Mouse (Mus musculus) thymus, postnatal 14 days (tissue): ENCODE data around the gene Pbld2.
A peak's percentile ranks its signal among the peaks of the same experiment; 100 is the strongest.

ENCODE experiments used
- DNase-seq: peaks from one replicate; pipeline ENCODE4 v3.0.0; 2021

The Pbld2 gene

DNA sequence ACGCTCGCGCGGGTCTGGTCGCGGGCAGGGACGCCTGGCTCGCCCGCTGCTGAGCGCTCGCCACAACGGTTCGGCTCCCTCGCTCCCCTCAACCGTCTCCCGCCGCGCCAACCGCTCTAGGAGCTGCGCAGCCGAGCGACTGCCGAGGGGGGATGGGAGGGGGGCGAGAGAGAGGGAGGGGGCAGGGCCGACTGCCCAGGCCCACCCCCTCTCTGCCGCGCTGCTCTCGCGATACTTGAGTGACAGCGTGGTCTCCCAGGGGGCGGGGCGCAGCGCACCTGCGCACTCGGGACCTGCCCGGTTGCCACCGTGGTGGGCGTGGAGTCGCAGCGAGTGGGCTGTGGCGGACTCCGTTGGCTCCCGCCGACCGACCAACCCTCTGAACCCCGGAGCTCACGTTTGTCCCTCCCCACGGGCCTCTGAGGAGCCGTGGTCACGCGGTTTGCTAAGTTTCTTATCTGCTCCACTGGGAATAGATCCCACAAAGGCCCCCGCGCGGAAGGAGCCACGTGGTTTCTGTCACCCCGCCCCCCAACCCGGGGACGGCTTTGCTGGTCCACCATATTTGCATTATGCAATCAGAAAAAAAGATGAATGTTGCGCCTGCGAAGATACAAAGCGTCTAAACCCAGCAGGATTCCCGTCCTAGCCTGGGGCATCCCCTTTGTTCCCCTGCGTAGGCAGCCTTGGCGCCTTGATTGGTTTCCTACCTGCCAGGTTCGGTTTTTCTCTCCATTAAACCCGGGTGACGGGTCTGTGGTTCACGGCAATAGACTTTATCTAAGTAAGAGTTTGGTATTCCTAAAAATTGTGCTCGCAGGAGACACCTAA is at the start of gene Pbld2, which contains the start of gene Hnrnph3:
Gene Pbld2, plus strand, starts transcription at position 567 of the 831 bp plus-strand sequence.
Gene Hnrnph3, minus strand, starts transcription at position 469 of the 831 bp plus-strand sequence.
- peak; percentile 99 for DNase-seq

DNA sequence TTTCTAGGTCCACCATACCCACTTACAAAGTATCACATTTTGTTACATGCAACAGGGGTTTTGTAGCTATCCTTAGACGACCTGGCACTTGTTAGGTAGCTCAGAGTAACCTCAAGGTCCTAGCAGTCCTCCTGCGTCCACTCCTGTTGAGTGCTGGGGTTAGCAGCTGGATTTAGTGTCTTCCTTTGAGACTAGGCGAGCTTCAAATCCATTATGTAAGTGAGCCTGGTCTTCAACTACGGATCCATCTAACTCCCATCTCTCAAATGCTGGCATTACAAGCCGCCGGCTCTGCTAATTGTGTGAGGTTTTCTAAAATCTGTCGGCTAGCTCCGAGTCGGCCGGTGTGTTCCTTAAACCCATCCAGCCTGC is 44.5 kb upstream of the Pbld2 start:
- DNase-seq: no peak

DNA sequence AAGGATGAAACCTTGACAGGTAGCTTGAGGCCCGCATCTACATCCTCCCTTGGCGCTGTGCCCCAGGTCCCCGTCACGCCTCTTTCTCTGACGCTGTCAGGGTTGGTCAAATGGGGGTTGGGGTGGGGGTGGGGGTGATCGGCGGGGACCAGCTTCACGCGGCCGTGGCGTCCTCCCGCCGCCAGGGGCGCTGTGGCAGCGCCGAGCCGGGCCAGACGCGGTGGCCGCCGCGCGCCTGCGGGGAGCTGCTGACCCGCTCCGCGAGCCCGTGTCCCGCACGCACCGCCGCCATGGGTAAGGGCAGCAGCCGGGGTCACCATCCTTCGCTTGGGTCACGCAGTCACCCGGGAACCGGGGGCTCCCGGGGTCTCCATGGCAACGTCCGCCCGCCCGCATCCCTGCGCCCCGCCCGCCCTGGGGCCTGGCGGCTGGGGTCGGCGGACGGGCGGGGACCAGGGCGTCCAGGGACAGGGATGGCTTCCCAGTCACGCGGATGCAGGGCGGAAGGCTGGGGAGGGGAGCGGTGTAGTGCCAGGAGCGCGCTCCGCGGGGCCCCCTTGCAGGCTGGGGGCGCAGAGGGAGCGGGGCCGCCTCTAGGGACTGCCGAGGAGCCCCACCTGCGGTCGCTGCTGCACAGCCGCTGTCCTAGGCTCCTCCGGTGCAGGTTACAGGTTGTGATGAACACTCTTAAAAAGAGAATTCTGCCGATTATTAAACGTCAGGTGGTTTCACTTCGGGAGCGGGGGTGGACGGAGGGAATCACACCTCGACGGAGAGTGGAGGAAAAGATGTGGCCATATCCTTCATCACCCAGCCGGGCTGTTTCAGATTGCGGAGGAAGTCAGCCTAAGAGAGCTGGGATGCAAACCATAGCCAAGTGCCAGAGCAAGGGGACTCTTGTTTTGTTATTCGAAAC is 43.8 kb upstream of the Pbld2 start, which contains the start of gene Rufy2:
Gene Rufy2, plus strand, starts transcription at position 185 of the 916 bp plus-strand sequence.
- peak; percentile 88 for DNase-seq

DNA sequence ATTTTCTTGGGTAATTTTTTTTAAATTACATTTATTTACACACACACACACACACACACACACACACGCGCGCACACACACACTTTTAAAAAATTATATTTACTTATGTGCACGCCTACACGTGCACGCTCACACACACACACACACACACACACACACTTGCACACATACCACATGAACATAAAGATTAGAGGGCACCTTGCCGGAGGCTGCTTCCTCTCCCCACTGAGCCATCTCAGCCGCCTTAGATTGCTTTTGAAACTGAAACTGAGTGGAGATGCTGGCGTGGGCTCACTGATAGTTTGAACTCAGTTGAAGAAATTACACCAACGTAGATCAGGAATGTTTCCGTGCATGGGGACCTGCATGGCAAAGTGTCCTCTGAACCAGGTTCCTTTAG is 40.0 kb upstream of the Pbld2 start:
- peak; percentile 57 for DNase-seq

DNA sequence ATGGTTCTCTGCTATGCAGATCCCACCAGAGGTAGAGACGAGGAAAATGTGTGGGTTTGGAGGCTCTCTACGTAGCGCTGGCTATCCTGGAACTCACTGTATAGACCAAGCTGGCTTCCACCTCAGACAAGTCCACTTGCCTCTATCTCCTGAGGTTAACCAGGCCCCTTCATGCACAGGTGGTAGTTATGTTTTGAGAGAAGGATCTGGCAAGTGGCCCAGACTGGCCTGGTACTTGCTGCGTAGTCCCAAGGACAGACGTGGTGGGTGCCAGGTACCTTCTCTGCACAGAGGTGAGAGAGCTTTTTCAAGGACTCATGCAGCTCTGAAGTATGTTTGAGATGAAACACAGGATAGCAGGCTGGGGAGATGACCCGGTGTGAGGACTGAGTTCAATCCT is 39.6 kb upstream of the Pbld2 start:
- DNase-seq: no peak

DNA sequence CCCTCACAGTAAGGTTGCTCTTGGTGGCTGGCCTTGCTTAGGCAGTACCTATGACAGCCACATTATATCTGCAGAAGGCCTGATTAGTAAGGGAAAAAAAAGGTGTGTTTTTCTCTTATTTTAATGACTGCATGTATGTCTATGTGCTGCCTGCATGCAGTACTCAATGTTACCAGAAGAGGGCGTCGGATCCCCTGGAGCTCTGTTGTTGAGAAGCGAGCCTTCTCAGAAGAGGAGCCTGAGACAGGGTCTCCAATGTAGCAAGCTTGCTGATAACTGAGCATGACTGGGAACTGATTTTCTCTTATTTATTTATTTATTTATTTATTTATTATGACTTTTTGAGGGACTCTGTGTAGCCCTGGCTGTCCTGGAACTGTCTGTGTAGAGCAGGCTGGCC is 36.8 kb upstream of the Pbld2 start:
- DNase-seq: peak; percentile 39

DNA sequence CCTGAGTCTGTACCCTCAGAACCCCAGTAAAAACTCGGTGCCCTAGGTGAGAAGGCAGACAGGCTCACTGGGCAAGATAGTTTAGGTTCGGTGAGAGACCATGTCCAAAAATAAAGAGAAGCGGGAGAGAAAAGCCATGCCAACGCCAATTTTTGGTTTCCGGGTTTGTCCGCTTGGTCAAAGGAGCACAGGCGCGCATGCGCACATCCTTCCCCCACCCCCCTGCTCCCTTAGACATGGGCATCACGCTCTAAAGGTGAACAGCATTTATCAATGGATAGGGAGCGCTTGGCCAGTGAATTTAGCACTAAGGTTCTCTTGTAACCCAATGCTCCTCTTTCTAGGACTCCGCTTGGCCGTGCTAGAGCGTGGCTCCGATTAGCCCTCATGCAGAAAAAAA is 33.5 kb upstream of the Pbld2 start:
- no peak for DNase-seq

DNA sequence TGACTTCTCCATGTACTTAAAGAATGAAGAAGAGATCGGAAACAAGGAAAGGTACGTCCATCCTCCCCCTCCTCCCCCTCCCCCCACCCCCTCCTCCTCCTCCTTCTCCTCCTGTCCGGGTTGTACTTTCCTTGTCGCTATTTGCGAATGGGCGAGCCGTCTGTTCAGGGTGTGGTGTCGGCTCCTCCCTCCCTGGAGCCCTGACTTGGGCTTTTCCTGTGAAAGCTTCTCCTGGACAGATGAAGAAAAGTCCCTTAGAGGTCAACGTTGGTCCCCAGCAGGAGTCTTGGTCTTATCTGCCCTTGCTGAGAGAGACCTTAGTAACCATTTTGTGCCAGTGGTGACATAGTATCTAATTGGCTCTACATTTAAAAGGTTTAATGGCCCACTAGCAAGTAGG is 30.1 kb upstream of the Pbld2 start:
- no peak for DNase-seq

DNA sequence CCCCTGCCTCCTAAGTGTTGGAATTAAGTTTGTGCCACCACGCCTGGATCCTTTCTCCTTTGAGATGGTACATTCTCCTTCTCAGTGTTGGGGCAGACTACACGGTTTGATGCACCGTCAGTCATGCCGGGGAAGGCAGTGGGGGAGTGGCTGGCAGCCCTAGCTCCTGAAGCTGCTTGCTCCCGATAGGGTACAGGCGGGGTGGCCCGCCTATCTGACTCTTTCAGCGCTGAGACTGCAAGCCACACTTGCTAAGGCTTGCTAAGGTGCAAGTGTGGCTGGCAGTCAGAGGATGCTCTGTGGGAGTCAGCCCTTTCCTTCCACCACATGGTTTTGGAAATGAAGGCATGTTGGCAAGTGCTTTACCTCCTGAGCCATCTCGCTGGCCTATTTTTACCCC is 23.5 kb upstream of the Pbld2 start:
- DNase-seq: no peak

DNA sequence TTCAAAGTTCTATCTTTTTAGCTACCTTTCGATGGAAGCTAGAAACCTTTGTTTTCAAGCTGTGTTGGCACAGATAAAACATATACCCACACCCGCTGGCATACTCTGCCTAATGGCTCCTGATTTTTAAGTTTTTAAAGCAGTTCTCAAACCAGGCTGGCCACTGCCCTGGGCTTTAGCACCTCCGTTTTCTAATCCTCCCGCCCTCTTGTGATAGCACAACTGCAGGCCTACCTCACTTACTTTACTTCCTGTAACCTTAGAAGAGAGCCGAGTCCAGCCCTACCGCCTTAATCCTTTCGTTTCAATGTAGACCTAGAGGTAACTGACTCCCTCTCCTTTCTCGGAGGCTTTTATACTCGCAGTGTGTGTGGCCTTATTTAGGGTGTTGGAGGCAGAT is 20.9 kb upstream of the Pbld2 start:
- DNase-seq: no peak

DNA sequence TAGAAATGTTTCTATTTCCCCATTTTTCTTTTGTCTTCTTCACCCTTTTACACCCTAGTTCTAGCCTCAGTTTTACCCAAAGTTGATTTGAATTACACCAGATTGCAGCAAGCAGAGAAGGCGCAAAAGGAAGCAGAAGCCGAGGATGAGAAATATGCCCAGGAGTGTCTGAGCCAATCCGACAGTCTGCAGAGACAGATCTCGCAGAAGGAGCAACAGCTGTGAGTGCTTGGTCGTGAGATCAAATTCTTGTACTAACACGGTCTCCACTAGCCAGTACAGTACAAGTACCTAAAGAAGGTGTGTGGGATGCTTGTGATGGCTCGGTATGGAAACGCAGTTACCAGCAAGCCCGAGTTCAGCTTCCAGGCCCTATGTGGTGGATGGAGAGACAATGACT is 19.6 kb upstream of the Pbld2 start:
- DNase-seq: no peak

DNA sequence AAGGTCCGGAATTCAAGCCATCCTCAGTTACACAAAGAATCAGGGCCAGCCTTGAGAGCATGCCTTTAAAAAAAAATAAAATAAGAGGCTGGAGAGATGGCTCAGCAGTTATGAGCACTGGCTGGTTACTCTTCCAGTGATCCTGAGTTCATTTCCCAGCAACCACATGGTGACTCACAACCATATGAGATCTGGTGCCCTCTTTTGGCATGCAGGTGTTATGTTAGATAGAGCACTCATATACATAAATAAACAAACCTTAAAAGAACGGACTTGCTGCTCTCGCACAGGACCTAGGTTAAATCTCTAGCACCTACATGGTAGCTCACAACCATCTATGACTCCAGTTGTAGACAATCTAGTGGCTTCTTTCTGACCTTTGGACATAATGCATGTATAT is 15.9 kb upstream of the Pbld2 start:
- DNase-seq: no peak

DNA sequence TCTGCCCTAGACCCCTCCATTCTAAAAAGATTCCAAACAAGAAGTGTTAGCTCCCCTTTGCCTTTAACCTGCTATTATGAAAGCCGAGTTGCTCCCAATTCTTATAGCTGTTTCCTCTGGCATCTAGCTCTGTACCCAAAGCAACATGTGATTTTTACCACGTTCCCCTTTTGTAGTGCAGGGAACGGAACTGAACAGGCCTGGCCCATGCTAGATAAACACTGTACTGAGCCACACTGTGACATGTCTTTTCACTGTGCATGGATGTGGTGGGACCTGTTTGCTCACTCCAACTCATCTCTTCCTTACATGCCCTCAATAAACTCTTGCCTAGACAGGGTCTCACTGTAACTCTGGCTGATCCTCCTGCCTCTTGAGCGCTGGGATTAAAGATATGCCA is 13.8 kb upstream of the Pbld2 start:
- DNase-seq: no peak

DNA sequence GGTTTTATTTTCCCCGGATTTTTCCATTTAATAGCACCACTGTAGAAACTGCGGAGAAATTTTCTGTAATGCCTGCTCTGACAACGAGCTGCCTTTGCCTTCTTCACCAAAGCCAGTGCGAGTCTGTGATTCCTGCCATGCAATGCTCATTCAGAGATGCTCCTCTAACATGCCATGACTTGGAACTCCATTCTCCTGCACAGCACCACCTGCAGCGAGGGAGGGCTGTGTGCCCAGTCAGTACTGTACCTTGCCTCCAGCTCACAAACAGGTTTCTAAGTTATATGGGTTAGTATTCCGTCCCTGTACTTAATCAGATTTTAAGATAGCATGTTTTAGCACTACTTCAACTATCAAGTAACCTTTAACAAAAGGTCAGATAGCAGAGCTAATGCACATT is 12.6 kb upstream of the Pbld2 start:
- no peak for DNase-seq

DNA sequence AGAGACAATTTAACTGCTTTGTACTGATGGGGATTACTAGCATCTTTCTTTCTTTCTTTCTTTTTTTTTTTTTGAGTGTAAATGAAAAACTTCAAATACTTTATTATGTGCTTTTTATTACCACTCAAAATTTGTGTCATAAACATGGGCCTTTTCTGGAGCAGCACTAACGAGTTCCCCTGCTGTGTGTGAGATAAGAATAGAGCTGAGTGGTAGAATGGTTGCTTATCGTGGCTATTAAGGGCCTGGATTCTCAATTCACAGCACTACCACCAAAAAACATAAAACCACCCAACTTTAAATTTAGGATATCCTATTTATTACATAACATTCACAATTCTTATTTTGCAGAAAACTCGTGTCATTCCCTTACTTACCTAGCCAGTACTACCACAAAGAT is 10.6 kb upstream of the Pbld2 start:
- DNase-seq: no peak

DNA sequence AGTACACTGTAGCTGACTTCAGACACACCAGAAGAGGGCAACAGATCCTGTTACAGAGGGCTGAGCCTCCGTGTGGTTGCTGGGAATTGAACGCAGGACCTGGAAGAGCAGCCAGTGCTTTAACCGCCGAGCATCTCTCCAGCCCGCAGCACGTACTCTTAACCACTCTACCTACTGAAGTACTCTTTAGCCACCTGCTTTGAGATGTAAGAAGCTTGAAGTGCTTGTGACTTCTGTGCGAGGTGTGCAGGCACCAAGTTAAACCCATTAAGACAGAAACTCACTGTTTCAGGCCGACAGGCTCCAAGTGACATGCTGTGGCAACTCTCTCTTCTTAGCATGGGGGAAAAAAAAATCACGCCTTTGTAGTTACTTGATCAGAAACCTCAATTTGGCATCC is 9.9 kb upstream of the Pbld2 start:
- DNase-seq: no peak

DNA sequence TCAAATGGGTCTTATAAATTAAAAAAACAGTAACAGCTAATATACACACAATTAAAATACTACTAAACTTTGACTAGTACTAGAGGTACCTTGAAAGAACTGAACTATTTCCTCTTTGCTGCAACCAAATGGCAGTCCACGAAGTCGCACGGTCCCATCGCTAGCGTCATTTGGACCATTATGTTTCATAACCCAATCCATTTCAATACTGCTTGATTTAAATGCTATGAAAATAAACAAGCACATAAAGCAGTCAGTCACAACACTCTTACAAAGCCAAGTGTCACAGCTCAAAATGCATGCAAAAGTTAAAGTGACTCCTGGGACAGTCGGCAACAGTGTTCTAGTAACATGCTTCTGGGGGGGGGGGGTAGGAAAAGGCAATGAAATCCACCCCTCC is 4.8 kb upstream of the Pbld2 start:
- DNase-seq: no peak

DNA sequence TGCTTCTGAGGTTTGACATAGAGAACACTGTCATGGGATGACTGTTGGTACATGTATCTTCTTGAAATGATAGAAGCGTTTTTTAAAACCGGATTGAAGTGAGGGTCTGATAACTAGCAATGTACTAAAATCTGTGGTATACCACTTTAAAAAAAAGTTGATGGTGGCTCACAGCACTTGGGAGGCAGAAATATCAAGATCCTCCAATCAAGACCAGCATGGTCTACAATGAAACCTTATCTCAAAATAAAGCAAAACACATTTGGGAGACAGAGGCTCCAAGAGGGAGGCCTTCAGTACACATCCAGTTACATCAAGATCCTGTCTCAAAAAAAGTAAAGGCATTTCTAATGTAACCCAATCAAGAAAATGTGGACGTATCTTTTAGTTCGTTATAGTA is 2.4 kb upstream of the Pbld2 start:
- no peak for DNase-seq

DNA sequence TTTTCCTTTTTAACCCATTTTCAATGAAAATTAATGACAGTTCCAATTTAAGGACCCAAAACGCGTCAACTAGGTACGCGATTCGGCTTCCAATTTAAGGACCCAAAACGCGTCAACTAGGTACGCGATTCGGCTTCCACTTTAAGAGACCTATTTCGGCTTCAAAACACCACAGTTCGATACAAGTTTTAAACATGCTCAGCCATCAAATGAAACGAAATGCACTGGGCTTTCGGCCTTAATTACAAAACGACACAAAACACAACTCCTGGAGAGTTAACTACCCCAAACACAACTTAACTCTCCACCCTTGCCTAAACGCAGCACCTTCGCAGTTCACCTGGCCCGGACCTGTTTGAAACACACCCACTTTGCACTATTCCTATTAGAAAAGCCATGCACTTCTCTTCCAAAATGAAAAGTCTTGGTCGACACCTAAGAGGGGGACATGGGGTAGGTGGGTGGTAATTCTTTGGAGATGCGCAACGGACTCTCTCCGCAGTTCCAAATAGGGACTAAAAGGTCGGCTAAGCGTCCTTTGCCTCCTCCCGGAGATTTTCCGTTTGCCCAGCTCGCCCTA is 1.5 kb upstream of the Pbld2 start:
- DNase-seq: no peak

DNA sequence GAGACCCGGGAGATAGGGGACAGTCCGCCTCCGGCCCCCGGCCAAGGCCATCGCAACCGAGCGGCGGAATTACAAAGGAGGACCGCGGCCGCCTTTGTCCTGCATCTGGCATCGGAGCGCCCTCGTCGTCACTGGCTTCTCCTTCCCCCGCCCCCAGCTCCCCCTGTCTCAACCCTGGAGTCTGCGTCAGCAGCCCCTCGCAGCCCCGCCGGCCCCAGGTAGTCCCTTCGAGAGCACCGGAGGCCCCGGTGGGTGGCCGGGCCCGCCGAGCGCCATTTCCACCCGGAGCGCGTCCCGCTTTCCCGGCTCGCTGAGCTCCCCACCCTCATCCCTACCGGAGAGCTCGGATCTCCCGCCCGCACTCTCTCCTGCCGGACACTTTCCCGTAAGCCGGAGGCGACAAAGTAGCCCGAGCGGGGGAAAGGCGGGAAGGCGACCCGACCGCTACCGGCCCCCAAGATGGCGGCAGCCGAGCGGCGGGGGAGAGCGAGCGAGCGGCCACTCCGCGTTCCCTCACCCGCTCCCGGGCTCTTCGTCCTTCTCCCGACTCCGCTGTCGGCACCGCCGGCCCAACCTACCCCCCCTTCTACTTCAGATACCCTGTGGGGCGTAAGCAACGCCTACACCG is 880 bp upstream of the Pbld2 start:
- DNase-seq: peak; percentile 80

DNA sequence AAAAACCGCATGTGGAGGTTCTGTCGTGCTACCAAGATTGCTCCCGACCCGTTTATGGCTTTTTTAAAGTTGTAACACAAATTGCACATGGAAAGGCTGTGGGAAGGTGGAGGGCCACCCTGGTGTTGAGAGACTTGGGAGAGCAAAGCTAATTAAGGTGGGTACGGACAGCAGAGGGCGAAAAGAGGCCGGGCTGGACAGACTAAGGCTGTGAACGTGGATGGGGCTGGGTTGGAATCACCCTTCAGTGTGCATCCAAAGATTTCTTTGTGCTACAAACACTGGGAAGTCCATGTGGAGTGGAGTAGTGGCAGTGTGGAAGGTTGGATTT is 430 bp downstream of the Pbld2 start:
- peak; percentile 43 for DNase-seq

DNA sequence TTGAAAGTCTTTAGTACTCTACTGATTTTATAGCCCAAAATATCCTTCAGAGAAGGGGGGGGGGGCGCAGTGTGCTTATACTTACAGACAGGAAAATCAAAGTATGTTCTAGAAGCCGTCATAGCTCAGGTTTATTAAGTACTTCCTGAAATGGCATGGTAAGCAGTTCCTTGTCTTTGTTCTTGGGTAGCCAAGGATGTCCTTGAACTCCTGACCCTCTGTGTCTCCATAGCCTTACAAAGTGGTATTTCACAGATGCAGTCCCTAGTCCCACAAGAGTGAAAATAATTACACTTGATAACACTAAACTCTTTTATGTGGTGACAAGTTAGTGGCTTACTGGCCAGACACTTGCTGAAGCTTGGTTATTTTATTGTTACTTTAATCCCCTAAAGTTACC is 901 bp downstream of the Pbld2 start:
- no peak for DNase-seq

DNA sequence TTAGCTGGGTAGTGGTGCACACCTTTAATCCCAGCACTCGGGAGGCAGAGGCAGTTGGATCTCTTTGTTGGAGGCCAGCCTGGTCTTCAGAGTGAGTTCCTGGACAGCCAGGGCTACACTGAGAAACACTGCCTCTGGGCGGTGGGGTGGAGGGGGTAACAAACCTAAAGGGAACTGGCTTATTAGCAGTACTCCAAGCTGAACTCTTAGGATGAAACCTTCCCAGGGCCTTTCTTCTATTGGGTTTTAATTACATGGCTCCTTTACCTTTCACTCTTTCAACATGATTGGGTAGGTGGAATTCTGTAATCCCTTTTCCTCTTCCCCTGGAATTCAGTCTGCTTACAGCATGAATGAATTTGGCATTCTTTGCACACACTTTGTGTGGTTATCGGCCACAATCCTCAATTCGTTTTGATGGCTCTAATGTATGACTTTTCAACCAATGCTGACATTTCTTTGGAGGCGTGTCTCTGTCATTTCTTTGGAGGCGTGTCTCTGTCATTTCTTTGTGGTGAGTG is 1.4 kb downstream of the Pbld2 start:
- DNase-seq: no peak
